Mouse (Mus musculus): ENCODE measurements at regions not wholly inside any gene's neighbourhood (a gene's known extent, or its start where the extent isn't known, plus 50 kb on each side); places are given as distances from the start of the nearest gene placed in this dataset.

DNA sequence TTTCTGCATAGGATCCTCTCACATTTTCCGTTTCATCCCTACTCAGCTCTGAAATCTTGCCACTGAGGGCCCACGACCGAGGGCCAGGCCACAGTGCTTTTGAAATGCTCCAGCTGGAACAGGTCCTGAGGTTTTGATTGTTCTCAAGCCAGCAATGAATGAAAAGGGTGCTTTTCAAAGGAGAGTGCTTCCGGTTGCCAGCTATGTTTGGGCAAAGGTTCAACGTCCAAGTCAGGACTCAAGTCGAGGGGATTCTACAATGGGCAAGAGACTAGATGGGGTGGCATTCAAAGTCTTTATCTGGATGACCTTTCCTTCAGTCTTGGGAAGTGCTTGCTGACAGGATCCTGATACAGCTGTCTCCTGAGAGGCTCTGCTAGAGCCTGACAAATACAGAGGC is 89.8 kb downstream of the Gm21750 start:
- TF ChIP-seq BHLHE40 (IDR thresholded peaks at IDR 0.05; ENCODE audit: borderline replicate concordance, low read depth, low read length) (no peak), CHD2 (IDR thresholded peaks at IDR 0.05; ENCODE audit: low read length) (no peak), KAT2A (conservative IDR thresholded peaks at IDR 0.05; ENCODE audit: low read depth, low read length) (no peak), GABPA (IDR thresholded peaks at IDR 0.05; ENCODE audit: low read depth, low read length) (no peak), POLR2AphosphoS2 (IDR thresholded peaks at IDR 0.05; ENCODE audit: low read length) (no peak), RCOR1 (IDR thresholded peaks at IDR 0.05; ENCODE audit: low read depth, low read length) (no peak), EP300 (IDR thresholded peaks at IDR 0.05; ENCODE audit: low read depth in 1 of 2, low read length in 2 of 2) (no peak)

Data from MEL (cell line).